Mouse (Mus musculus) bone marrow macrophage, adult 2 months (primary cell): ENCODE results near the gene Evi2a.

Source experiments
- CTCF ChIP-seq: IDR thresholded peaks from 2 replicates; pipeline ENCODE4 v1.5.1; 2012; ENCODE audit warnings: low read depth, mild to moderate bottlenecking, low read length, moderate library complexity
- POLR2A ChIP-seq: IDR thresholded peaks from 2 replicates; pipeline ENCODE4 v1.6.1; 2012; ENCODE audit warnings: mild to moderate bottlenecking, low read depth, low read length, borderline replicate concordance

- TF ChIP-seq CTCF: no peak
- TF ChIP-seq POLR2A: no peak
These were observed 22.2 kb upstream of the Evi2a start for GRCm38 (mm10) chr11:79552622-79553021.
